Mouse (Mus musculus) bone marrow, adult 2 months (tissue): Measurements from ENCODE around the gene Lamc1.

ENCODE experiments used
- CTCF ChIP-seq: fragments of 200-500 bp; IDR thresholded peaks from 2 replicates; pipeline ENCODE4 v1.5.1; 2011; ENCODE audit warnings: low read length, control low read depth; ENCODE audit not compliant: control insufficient read depth, insufficient read depth
- POLR2A ChIP-seq: fragments of 200-500 bp; IDR thresholded peaks from 2 replicates; pipeline ENCODE4 v1.6.1; 2011; ENCODE audit warnings: low read depth, mild to moderate bottlenecking, control low read depth, low read length, borderline replicate concordance; ENCODE audit not compliant: control insufficient read depth

DNA sequence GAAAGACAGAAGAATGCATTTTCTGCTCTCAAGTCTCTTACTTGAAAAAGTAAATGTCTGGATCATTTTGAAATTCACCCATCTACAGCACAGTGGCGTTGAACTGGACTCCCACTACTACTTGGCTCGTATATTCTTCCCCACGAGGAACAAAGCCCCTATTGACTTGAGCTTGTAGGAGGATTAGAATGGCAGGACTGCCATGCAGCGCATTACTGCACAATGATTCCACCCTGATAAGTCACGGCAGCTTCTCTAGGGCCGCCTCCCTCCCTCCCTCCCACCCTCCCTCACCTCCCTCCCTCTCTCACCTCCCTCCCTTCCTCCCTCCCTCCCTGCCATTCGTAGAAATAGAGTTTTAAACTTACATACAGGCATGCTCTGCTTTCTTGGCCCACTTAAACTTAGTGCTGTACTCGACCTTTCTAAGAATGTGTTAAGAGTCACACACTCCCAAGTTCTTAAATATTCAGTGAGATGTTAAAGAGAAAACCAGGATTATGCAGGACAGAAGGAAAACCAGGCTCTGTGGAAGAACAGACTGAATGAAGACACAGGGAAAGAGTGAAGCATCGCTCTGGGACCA, 54.5 kb downstream of the Lamc1 start:
- TF ChIP-seq CTCF = no peak
- no peak for TF ChIP-seq POLR2A
